Mouse (Mus musculus) olfactory bulb, adult 2 months (tissue): ENCODE data around the gene Tlcd1. TPM values are rescaled to one million over a fixed set of nuclear protein-coding genes. Genes with fewer than 3 reads are reported as not detected.
A peak's percentile ranks its signal among the peaks of the same experiment; 100 is the strongest.

Experiments used
- H3K27ac ChIP-seq: fragments of 200-500 bp; 2 replicates; pipeline ENCODE4 v1.5.1; 2012; ENCODE audit warnings: low read depth, low read length; ENCODE audit not compliant: insufficient read depth
- H3K4me1 ChIP-seq: fragments of 200-500 bp; 2 replicates; pipeline ENCODE4 v1.6.1; 2012; ENCODE audit warnings: low read length; ENCODE audit not compliant: control insufficient read depth, insufficient read depth
- H3K4me3 ChIP-seq: fragments of 200-500 bp; 2 replicates; pipeline ENCODE4 v1.5.1; 2012; ENCODE audit warnings: mild to moderate bottlenecking, low read depth, low read length, moderate library complexity; ENCODE audit not compliant: insufficient read depth
- CTCF ChIP-seq: fragments of 200-500 bp; IDR thresholded peaks from 2 replicates; pipeline ENCODE4 v1.5.1; 2012; ENCODE audit warnings: low read depth, mild to moderate bottlenecking, low read length, moderate library complexity; ENCODE audit not compliant: insufficient read depth
- POLR2A ChIP-seq: fragments of 200-500 bp; IDR thresholded peaks from 2 replicates; pipeline ENCODE4 v1.6.1; 2012; ENCODE audit warnings: mild to moderate bottlenecking, low read depth, low read length, moderate library complexity; ENCODE audit not compliant: insufficient read depth
- whole genome bisulfite sequencing: fragments of 180-500 bp; shearing (Covaris S2); methylation state at CpG from one replicate; pipeline ENCODE4 v1.1.7; 2018; 5-methylcytosine and 5-hydroxymethylcytosine counted together
- polyA plus RNA-seq: library from polyadenylated mRNA; stranded (reverse); fragments of >200 nt; gene quantifications from 2 replicates; pipeline ENCODE4 v1.2.4, GENCODE M21; 2012; ENCODE audit warnings: low replicate concordance; ENCODE audit not compliant: missing spikeins, insufficient read depth, insufficient read length

Tlcd1 gene
- polyA plus RNA-seq, 1 experiment: not detected

DNA sequence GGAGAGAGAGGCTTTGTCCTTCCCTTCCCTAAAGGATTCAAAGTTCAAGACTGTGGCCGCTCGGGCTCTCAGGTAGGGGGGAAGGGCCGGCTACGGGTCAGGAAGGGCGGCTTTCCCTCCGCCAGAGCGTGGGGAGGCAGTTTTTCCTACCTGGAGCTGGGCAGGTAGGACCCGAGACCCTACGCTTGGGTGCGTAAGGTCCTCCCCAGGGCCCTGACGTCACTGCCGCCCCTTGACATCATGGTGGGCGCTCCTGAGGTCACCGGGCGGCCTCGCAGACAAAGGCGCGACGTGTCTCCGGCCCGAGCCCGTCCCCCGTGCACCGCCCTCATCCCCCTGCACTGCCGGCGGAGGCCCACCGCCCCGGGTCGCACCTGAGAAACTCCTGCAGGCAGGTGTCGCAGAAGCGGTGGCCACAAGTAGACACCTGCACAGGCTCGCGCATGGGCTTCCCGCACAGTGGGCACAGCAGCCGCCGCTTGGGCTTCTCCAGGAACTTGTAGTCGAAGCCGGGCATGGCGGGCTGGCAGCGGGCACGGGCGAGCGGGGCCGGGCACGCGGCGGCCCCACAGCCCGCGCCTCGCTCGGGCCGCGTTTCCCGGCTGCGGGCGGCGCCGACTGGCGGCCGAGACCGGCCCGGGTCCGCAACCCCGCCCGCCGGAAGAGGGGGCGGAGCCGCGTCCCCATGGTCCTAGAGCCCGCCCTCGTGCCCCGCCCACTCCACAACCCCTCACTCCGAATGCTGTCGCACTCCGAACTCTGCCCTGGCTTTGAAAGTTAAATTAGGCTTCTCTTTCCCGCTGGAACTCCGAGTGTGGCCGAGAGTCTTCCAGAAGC is 11.4 kb upstream of the Tlcd1 start, which contains the start of gene Traf4:
Gene Traf4 (minus strand): TSS at position 666 of the 837 bp plus-strand sequence.
- Histone ChIP-seq H3K27ac (peak within 1 kb of the TSS; percentile 65), H3K4me3 (peak within 1 kb of the TSS; percentile 78), H3K4me1 (peaks cover 33% of the 10 kb centered on the region)
- no peak for TF ChIP-seq CTCF
- peak; percentile 68 for TF ChIP-seq POLR2A
- under 1% methylated on average over 78 of the region's 78 CpGs for WGBS

GRCm38 (mm10) chr11:78165761-78166109 is 10.8 kb upstream of the Tlcd1 start:
- TF ChIP-seq CTCF (no peak), POLR2A (no peak)
- no peak overlapping the region for H3K27ac ChIP-seq
- peak overlapping the region; percentile 78 for H3K4me3 ChIP-seq
- 2% methylated on average over 16 of the region's 16 CpGs for WGBS
- H3K4me1 ChIP-seq: peaks cover 33% of the 10 kb centered on the region

- no peak for TF ChIP-seq CTCF
- TF ChIP-seq POLR2A: no peak
- Histone ChIP-seq H3K4me3 (no peak overlapping the region), H3K27ac (no peak overlapping the region), H3K4me1 (peaks cover 33% of the 10 kb centered on the region)
- WGBS: 60% methylated on average over 4 of the region's 4 CpGs
These were observed 10.3 kb upstream of the Tlcd1 start for GRCm38 (mm10) chr11:78166161-78166560.

DNA sequence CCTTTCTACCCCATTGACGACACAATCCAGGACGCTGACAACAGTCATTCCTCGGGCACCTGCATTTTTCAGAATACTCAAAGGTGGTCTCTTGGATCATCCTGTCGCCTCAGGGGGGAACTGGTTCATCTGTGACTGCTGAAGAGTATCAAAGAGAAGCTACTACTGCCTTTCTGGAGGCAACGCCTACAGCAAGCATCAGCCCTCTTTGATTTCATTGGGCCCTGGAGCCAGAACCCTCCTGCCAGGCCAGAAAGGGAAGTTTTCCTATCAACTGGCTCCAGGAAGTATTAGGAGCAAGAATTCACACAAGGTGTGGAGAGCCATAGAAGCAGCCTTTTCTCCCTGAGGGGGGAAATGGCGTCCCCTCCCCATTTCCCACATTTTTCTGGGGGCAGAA is 9.9 kb upstream of the Tlcd1 start:
- H3K4me1 ChIP-seq: peaks cover 33% of the 10 kb centered on the region
- no peak overlapping the region for H3K4me3 ChIP-seq
- no peak overlapping the region for H3K27ac ChIP-seq
- TF ChIP-seq CTCF (no peak), POLR2A (no peak)
- WGBS: 90% methylated on average over 6 of the region's 6 CpGs

DNA sequence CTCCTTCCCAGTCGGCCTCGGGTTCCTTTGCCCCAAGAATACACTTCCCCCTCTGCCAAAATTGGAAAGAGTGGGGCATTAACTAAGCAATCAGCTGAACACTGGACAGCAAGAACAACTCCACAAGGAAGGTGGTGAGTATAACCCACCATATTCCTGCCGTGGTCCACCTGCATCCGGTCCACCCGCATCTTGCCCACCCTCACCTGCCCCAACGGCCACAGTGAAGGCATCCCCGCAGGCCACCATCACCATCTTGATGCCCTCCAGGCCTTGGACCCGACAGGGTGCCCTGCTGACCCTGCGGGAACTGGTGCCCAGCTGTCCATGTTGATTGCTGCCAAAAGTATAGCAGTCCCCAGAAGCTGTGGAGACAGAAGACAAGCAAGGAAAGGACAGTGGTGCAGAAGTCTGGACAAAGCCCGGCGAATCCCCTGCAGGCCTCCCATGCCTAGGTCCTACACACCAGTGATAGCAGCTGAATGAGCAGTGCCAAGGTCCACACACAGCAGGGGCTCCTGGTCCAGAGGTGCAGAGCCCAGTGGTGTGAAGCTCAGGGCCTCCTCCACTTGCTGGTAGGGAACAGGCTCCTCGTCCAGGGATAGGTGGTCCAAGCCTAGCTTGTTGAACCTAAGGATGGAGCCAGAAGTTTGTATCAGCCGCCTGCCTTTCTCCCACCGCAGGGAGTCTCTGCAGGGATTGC is 9.1 kb upstream of the Tlcd1 start:
- Histone ChIP-seq H3K27ac (no peak overlapping the region), H3K4me1 (peaks cover 27% of the 10 kb centered on the region), H3K4me3 (no peak overlapping the region)
- no peak for TF ChIP-seq CTCF
- WGBS: 92% methylated on average over 14 of the region's 14 CpGs

GRCm38 (mm10) chr11:78168541-78169468 is 7.7 kb upstream of the Tlcd1 start:
- H3K4me1 ChIP-seq: peaks cover 18% of the 10 kb centered on the region
- no peak overlapping the region for H3K4me3 ChIP-seq
- TF ChIP-seq CTCF (no peak), POLR2A (no peak)
- H3K27ac ChIP-seq: no peak overlapping the region
- WGBS: 60% methylated on average over 19 of the region's 19 CpGs

GRCm38 (mm10) chr11:78170306-78170705 is 6.2 kb upstream of the Tlcd1 start:
- TF ChIP-seq POLR2A (no peak), CTCF (no peak)
- Histone ChIP-seq H3K27ac (no peak overlapping the region), H3K4me3 (no peak overlapping the region), H3K4me1 (peaks cover 6% of the 10 kb centered on the region)
- 95% methylated on average over 15 of the region's 15 CpGs for WGBS

DNA sequence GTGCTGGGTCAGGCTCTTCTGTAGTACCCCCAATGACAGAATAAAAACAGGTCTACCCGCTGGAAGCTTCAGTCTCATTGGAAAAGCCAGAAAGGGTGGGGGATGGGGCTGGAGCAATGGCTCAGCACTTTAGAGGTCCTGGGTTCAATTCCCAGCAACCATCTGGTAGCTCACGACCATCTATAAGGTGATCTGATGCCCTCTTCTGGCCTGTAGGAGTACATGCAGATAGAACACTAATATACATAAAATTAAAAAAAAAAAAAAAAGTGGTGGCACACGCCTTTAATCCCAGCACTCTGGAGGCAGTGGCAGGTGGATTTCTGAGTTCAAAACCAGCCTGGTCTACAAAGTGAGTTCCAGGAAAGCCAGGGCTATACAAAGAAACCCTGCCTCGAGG is 5.2 kb upstream of the Tlcd1 start:
- 67% methylated on average over 4 of the region's 4 CpGs for WGBS
- no peak overlapping the region for H3K4me3 ChIP-seq
- no peak for TF ChIP-seq POLR2A
- TF ChIP-seq CTCF: no peak
- no peaks in the 10 kb centered on the region for H3K4me1 ChIP-seq
- H3K27ac ChIP-seq: no peak overlapping the region
